Mouse (Mus musculus): Measurements from ENCODE around the gene Gab1.

- TF ChIP-seq POLR2A (IDR thresholded peaks at IDR 0.05; ENCODE audit: insufficient read depth, low read depth, low read length) = no peak
- TF ChIP-seq CTCF (IDR thresholded peaks at IDR 0.05; ENCODE audit: insufficient read depth, low read depth, low read length) = no peak
Measured at GRCm38 (mm10) chr8:80813439-80813838, 66.9 kb downstream of the Gab1 start.

All from olfactory bulb, adult 2 months (tissue).